Mouse (Mus musculus): ENCODE results near the gene Ephb2. TPM values are rescaled to one million over a fixed set of nuclear protein-coding genes. Genes with fewer than 3 reads are reported as not detected.

Gene Ephb2
- polyA plus RNA-seq, 1 experiment from 2014 or later: 0.08 TPM

DNA sequence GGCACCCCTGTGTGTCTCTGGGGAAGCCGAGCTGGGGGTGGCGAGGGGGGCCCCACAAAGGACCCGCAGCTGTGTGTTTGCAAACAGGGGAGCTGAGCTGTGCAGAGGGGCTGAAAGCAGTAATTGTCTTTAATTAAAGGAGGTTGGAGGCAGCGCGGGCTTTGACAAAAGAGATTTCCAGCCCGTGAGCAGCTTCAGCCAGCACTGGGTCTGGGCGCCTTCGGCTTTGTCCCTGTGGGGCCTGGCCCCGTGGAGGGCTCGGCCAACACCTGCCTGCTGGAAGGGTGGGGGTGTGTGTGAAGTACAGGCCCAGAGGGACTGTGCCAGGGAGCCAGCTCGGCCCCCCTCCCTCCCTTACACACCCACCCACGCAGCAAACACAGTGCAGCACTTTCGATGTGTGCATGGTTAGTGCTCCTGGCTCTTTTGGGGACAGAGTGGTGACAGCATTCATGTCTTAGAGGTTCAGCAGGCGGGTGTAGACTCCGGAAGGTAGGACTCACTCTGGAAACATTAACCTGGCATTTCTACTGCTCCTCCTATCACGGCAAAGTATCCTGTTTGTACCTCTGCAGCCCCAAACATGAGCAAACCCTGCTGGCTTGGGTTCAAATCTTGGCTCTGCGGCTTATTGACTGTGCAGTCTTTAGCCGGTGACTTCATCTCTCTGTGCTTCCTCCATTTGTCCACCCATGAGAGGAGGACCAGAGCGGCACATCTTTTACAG, 85.8 kb downstream of the Ephb2 start:
- DNase-seq (no peak), ATAC-seq (no peak)
- TF ChIP-seq CTCF (IDR thresholded peaks at IDR 0.05; ENCODE audit: low read depth) (no peak), EP300 (IDR thresholded peaks at IDR 0.05; ENCODE audit: low read depth) (no peak)
- Histone ChIP-seq H3K27me3 (ENCODE audit: insufficient read depth, low read length) (peaks cover 5% of the 10 kb centered on the region; the same call in 1 of the 2 replicates), H3K4me2 (ENCODE audit: low read depth, low read length) (no peak overlapping the region), H3K36me3 (replicated peaks; ENCODE audit: insufficient read depth, low read length) (no peaks in the 10 kb centered on the region), H3K9ac (replicated peaks) (0 out of 2 replicates have a peak overlapping the region, but pooled peaks have one; percentile 7), H3K4me1 (ENCODE audit: insufficient read depth) (no peaks in the 10 kb centered on the region), H3K27ac (ENCODE audit: low read depth) (no peak overlapping the region), H3K4me3 (ENCODE audit: low read depth, low read length) (no peak overlapping the region), H3K9me3 (ENCODE audit: low read length) (no peaks in the 10 kb centered on the region)
- WGBS (ENCODE audit: insufficient replicate concordance): 65% methylated on average over 19 of the region's 19 CpGs

DNA sequence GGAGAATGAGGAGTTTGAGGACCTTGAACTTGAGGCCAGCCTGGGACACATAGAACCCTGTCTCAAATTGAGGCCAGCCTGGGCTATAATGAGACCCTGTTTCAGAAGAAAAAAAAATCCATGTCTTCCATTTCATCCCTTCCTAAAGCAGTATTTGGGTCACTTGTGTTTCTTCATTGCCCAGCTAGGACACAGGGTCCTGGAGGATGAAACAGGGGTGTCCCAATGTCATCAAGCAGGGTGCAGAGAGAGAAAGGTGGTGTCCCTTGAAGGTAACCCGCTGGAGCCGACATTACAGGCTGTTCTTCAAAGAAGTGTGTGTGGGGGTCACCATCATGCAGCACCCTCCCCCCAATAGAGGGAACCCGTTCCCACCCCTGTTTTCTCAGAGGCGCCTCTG, 86.4 kb downstream of the Ephb2 start:
- Histone ChIP-seq H3K36me3 (replicated peaks; ENCODE audit: insufficient read depth, low read length) (no peaks in the 10 kb centered on the region), H3K4me1 (ENCODE audit: insufficient read depth) (no peaks in the 10 kb centered on the region), H3K4me2 (ENCODE audit: low read depth, low read length) (no peak overlapping the region), H3K4me3 (ENCODE audit: low read depth, low read length) (no peak overlapping the region), H3K27ac (ENCODE audit: low read depth) (no peak overlapping the region), H3K9ac (replicated peaks) (no peak overlapping the region), H3K27me3 (ENCODE audit: insufficient read depth, low read length) (peaks cover 4% of the 10 kb centered on the region; the same call in 1 of the 2 replicates), H3K9me3 (ENCODE audit: low read length) (no peaks in the 10 kb centered on the region)
- ATAC-seq (no peak), DNase-seq (no peak)
- WGBS (ENCODE audit: insufficient replicate concordance): 70% methylated on average over 4 of the region's 4 CpGs
- TF ChIP-seq CTCF (IDR thresholded peaks at IDR 0.05; ENCODE audit: low read depth): no peak
- no peak for TF ChIP-seq EP300 (IDR thresholded peaks at IDR 0.05; ENCODE audit: low read depth)

DNA sequence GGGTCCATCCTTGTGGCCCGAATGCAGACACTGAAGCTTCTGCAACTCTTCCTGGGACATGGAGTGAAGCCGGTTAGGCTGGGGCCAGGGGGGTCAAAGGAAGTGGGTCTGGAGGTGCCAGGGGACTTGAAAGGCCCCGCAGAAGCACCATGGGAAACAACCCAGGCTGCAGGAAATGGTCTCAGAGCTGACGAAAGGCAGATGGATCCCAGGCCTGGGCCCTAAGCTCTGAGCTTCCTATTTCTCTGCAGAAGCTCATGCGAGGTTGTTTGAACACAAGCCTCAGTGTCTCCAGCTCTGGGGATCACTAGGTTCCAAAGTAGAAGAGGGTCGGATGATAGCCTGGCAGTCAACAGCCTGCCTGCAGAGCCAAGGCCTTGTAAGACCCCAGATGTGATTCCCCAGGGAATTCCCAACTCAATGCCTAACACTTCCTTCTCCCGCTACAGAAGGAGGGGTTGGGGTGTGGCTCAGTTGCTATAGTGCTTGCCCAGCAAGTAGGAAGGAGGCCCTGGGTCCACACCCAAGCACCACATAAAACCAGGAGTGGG, 86.9 kb downstream of the Ephb2 start:
- H3K4me1 ChIP-seq (ENCODE audit: insufficient read depth): no peaks in the 10 kb centered on the region
- no peak overlapping the region for H3K4me3 ChIP-seq (ENCODE audit: low read depth, low read length)
- no peak for ATAC-seq
- H3K27ac ChIP-seq (ENCODE audit: low read depth): no peak overlapping the region
- no peaks in the 10 kb centered on the region for H3K9me3 ChIP-seq (ENCODE audit: low read length)
- no peak for DNase-seq
- no peak overlapping the region for H3K9ac ChIP-seq (replicated peaks)
- H3K36me3 ChIP-seq (replicated peaks; ENCODE audit: insufficient read depth, low read length): no peaks in the 10 kb centered on the region
- no peak overlapping the region for H3K4me2 ChIP-seq (ENCODE audit: low read depth, low read length)
- WGBS (ENCODE audit: insufficient replicate concordance): 47% methylated on average over 7 of the region's 7 CpGs
- no peak; the same call in 1 of the 2 replicates for TF ChIP-seq EP300 (IDR thresholded peaks at IDR 0.05; ENCODE audit: low read depth)
- H3K27me3 ChIP-seq (ENCODE audit: insufficient read depth, low read length): no peaks in the 10 kb centered on the region; the same call in 1 of the 2 replicates

DNA sequence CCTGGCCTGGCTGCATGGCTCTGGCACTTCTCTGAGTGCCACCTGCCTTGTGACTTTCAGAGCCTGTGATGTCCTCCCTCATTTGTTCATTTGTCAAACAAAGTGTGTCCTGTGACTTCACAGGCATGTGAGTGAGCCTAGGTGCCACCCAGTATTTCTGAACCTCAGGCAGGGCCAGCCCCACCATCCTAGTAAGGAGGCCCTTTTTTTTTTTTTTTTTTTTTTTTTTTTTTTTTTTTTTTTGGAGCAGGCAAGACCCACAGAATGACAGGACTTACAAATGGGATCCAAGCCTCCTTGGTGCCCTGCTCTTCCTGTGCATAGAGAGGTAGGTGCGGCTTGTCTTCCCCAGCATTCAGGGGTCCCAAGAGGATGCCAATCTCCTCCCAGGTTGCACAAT, 89.3 kb downstream of the Ephb2 start:
- H3K4me3 ChIP-seq (ENCODE audit: low read depth, low read length): no peak overlapping the region
- no peak overlapping the region for H3K4me2 ChIP-seq (ENCODE audit: low read depth, low read length)
- no peak for DNase-seq
- WGBS (ENCODE audit: insufficient replicate concordance): 76% methylated on average over 1 of the region's 1 CpGs
- H3K9me3 ChIP-seq (ENCODE audit: low read length): no peaks in the 10 kb centered on the region
- no peaks in the 10 kb centered on the region for H3K4me1 ChIP-seq (ENCODE audit: insufficient read depth)
- no peak for TF ChIP-seq CTCF (IDR thresholded peaks at IDR 0.05; ENCODE audit: low read depth)
- TF ChIP-seq EP300 (IDR thresholded peaks at IDR 0.05; ENCODE audit: low read depth): no peak
- no peak overlapping the region for H3K9ac ChIP-seq (replicated peaks)
- no peaks in the 10 kb centered on the region for H3K36me3 ChIP-seq (replicated peaks; ENCODE audit: insufficient read depth, low read length)
- H3K27me3 ChIP-seq (ENCODE audit: insufficient read depth, low read length): no peaks in the 10 kb centered on the region
- no peak overlapping the region for H3K27ac ChIP-seq (ENCODE audit: low read depth)
- no peak for ATAC-seq

DNA sequence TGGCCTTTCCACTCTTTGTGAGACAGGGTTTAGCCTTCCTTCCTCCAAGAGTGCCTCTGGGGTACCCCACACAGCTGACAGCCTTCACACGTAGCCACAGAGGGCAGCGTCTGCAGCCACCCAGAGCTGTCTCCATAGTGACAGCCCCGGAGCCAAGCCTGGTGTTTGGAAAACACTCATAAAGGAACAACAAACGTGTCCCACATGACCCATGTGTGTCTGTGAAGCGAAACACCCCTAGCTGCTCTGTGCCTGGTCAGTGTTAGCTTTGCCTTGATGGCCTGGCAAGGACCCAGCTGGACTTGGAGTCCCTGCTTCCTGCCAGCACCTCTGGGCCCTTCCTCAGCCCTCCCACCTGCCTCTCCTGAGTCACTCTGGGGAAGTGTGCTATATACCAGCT, 93.1 kb downstream of the Ephb2 start:
- H3K36me3 ChIP-seq (replicated peaks; ENCODE audit: insufficient read depth, low read length): no peaks in the 10 kb centered on the region
- ATAC-seq (peak; percentile 50), DNase-seq (peak; percentile 37)
- no peak overlapping the region for H3K27ac ChIP-seq (ENCODE audit: low read depth)
- H3K9ac ChIP-seq (replicated peaks): no peak overlapping the region
- H3K4me1 ChIP-seq (ENCODE audit: insufficient read depth): no peaks in the 10 kb centered on the region
- H3K4me2 ChIP-seq (ENCODE audit: low read depth, low read length): no peak overlapping the region
- no peak overlapping the region for H3K4me3 ChIP-seq (ENCODE audit: low read depth, low read length)
- WGBS (ENCODE audit: insufficient replicate concordance): 23% methylated on average over 5 of the region's 5 CpGs
- TF ChIP-seq EP300 (IDR thresholded peaks at IDR 0.05; ENCODE audit: low read depth) (no peak), CTCF (IDR thresholded peaks at IDR 0.05; ENCODE audit: low read depth) (no peak)
- H3K9me3 ChIP-seq (ENCODE audit: low read length): no peaks in the 10 kb centered on the region
- H3K27me3 ChIP-seq (ENCODE audit: insufficient read depth, low read length): no peaks in the 10 kb centered on the region

DNA sequence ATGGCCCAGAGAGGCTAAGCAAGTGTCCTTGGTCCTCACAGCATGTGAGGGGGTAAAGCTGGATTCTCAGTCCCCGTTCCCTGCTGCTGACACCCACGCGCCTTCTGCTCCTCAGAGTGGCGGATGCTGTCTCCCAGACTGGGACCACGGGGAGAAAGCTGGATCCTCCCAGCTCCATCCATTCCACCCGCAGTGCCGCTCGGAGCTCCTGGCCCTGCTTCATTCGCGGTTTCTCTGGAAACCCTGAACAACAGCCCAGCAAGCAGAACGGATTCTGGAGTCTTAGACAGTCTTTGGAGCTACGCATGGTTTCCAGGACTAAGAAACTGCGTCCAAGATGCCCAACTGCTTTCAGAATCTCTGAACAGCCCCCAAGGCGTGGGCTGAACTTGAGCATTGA, 93.9 kb downstream of the Ephb2 start:
- 77% methylated on average over 14 of the region's 14 CpGs for WGBS (ENCODE audit: insufficient replicate concordance)
- Histone ChIP-seq H3K4me2 (ENCODE audit: low read depth, low read length) (no peak overlapping the region), H3K9ac (replicated peaks) (no peak overlapping the region), H3K4me3 (ENCODE audit: low read depth, low read length) (no peak overlapping the region), H3K27me3 (ENCODE audit: insufficient read depth, low read length) (no peaks in the 10 kb centered on the region), H3K27ac (ENCODE audit: low read depth) (no peak overlapping the region), H3K4me1 (ENCODE audit: insufficient read depth) (no peaks in the 10 kb centered on the region), H3K36me3 (replicated peaks; ENCODE audit: insufficient read depth, low read length) (no peaks in the 10 kb centered on the region), H3K9me3 (ENCODE audit: low read length) (no peaks in the 10 kb centered on the region)
- ATAC-seq: no peak
- DNase-seq: no peak
- no peak for TF ChIP-seq EP300 (IDR thresholded peaks at IDR 0.05; ENCODE audit: low read depth)
